Mouse (Mus musculus) mouse embryonic stem cell (cell line): ENCODE measurements around the gene Dytn.
"Not testable (repeated sequence)": the region's sequence is repeated elsewhere in the genome, so short reads cannot be mapped to it uniquely, and the experiment has no call there.

Experiments used
- in situ Hi-C, 2 experiments: fragments of 300-500 bp; cut with MboI; formaldehyde crosslinking; loops; 1 replicate in 1 of 2; 3 replicates in 1 of 2; pipeline ENCODE4 v1.14.3; 2019 to 2020; ENCODE audit warnings: low sequenced_read_pairs in 2 of 2, low pct_unique_long_range_greater_than_20kb in 1 of 2, mixed read lengths in 1 of 2; ENCODE audit not compliant: unreplicated experiment in 1 of 2

The Dytn gene

DNA sequence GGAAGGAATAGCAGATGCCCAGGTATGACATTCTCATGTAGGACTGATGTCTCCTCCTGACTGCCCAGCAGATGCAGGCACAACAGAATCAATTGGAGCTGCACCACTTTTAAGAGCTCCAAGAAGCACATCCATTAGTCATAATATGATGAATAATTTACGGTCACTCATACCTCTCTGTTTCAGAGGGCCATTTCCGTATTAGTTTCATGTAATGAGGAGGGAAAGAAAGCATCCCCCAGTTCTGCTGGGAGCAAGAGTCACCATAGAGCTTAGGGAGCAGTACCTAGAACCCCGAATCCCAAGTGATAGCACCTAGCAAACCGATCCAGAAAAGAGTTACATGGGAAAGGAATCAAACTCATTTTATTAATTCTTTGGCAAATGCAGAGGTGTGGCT lies at the start of gene Dytn:
Dytn (minus strand) TSS at position 101 of the 400 bp plus-strand sequence.
- in situ Hi-C loops: no loop called here

DNA sequence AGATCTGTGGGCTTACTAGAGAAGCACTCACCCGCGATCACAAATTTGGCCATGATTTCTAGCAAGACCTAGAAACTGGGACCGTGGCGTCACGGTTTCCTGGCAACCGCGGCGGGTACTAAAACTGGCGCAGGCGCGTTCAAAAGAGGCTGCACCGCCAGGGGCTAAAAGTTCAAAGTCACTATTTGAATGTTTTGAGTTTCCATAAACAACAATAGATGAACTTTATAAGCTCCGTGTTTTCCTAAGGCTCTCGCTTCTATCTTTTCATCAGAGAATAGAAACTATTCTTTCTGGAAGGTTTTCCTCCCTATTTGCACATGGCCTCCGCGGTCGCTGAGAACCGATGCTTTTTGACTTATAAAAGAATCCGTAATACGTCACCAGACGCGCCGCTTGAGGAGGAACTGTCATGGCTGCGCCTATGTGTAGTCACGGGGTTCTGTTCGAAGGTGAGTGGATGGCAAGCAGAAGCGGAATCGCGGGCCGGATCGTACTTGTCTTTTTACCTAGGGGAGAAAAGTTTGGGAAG lies 43.6 kb upstream of the Dytn start, which contains the start of the genes Mdh1b and Fastkd2:
Mdh1b (minus strand) TSS at position 79 of the 532 bp plus-strand sequence.
Fastkd2 (plus strand) TSS at position 375 of the 532 bp plus-strand sequence.
- in situ Hi-C loops: no loop called here

DNA sequence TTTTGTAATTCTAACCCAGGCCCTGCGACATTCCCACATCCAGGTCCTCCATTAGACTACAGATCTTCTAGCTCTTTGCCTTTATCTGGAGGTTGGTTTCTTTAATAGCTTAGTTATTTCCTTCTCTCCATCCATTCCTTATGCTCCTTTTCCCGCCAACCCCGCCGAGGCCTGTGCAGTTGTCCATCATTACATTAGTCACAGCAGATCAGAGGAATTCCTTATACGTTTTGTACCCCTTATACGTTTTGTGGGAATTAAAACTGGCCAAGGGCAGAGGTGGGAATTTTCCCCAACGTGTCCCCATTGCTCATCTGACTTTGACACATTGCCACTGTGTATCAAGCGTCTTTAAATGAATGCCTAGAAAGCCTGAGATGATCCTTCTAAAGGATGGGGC lies 43.1 kb upstream of the Dytn start:
- in situ Hi-C loops: no loop called here

DNA sequence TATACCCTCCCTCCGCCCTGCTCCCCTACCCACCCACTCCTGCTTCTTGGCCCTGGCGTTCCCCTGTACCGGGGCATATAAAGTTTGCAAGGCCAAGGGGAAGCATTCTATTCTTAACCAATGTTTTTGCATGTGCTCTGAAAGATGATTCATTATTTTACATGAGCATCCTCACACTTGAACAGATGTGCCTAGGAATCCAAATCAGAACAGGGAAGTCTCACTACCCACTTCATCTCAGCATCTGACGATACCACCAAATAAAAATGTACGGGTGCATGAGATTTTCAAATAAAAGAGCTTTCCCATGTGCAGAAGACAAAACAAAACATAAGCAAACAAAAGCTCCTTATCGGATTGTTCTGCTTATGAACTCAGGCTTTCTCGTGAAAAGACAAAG lies 33.4 kb upstream of the Dytn start:
- in situ Hi-C loops: no loop called here

DNA sequence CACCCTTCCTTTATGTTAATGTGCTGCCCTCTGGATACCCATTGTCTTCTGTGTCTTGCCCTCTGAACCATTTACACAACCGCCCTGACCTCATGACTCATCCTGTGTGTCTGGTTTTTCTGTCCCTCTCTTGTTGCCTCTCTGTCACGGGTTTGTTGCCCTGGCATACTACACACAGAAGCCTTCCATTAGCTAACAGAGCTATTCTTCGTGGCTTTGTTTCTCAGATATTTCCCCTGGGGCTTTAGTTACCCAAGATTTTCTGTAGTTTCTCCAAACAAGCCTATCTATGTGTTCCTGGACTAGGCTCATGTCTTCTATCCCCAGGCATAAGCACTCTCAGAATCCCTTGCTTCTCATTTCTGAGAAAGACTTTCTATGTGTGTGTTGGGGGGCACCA lies 22.1 kb upstream of the Dytn start:
- in situ Hi-C loops: no loop called here

DNA sequence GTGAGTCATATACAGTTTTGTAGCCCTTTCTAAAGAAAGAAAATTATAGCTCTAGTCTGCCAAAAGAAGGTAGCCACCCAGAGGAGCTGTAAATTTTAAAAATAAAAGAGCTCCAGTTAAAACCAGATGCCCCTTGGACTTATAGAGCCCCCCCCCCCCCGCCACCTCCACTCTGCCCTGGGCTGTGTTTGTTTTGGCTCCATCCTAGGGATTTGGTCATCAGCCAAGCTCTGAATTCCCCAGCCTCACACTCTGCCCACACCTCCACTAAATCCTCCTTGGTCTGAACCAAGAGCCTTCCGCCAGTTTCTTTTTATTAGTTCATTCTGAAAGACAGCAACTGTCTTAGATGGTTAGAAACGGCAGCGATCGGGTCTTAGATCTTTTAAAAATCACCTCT lies 19.0 kb upstream of the Dytn start:
- in situ Hi-C loops: no loop called here

DNA sequence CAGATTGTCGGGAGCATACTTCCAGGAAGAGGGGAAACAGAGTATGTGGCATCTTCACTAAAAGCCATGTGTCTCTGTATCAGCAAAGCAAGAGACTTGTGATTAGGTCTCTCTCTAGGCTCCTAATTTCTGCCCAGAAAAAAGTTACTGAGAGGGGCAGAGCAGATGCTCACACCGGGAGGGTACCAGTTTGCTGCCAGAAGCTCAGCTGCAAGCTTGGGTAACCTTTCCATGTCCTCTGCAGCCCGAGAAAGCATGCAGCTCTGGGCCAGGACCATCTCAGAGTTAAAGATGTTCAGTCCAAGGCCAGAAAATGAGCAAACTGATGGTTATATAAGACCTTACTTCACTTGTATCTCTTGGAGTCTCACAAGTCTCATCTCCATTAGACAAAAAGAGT lies 10.1 kb upstream of the Dytn start:
- in situ Hi-C loops: no loop called here

DNA sequence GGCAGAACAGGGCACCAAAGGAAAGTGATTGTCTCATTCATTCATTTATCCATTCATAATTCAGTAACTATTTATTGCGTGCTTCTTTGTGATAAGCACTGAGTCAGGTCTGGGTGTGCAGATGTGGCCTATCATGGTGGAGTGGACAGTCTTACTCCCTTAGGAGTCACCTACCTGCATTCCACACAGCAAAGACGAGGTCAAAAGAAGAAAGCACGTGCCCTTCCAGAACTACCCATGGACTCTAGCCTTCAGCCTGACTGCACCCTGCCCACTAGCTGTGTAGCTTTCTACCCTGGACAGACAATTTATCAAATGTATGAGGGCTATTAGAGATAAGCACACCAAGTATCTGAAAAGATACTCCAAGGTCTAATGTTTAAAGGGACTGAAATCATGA lies 10.8 kb downstream of the Dytn start:
- in situ Hi-C loops: no loop called here

DNA sequence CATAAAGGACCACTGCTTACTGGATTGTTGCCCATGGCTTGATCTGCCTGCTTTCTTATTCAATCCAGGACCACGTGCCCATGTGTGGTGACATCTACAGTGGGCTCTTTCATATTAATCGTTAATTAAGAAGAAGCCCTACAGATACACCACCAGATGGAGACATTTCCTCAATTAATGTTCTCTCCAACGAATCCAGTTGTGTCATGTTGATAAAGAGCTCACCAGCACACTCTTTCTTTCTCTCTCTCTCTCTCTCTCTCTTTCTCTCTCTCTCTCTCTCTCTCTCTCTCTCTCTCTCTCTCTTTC lies 17.9 kb downstream of the Dytn start:
- in situ Hi-C loops: loop anchor here in 1 of 2 experiments (10.0 kb wide), 1 partner anchor 776 kb away; no protein-coding TSS in a partner anchor

DNA sequence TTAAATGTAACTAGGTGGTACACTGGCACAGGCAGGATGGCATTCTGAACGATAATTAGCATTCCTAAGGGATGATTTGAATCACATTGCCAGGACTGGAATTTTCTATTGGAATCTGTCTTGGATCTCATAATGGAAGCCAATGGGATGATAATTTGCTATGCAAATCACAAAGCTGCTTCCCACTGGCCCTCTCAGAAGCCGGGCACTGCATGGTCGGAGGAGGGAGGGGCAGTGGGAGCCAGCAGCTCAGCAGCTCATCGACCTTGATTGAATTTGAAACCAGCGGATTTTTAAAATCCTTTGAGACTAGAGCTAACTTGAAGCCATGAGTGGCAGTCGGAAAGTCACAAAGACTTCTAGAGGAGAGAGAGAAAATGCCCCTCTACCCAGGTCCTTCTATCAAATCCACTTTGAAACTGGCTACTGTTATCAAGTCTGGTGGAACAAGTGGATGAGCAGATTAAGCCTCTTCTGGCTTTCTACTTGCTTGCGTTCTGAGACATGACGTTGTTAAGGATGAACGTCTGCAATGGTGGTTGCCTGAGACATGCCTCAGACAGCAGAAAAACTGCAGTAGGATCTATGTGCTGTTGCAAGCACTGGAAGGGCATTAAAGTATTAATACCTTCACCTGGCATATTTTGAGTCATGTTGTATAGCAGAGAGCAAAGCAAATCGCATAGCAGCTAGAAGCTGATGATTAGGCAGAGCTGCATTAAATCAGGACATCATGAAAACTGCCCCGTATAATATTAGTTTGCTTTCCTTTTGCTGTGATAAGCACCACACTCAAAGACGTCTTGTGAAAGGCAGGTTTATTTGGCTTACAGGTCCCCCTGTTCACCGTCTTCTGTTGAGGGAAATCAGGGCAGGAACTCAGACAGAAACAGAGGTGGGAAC lies 18.5 kb downstream of the Dytn start:
- in situ Hi-C loops: loop anchor here in 1 of 2 experiments (10.0 kb wide), 1 partner anchor 777 kb away; no protein-coding TSS in a partner anchor

DNA sequence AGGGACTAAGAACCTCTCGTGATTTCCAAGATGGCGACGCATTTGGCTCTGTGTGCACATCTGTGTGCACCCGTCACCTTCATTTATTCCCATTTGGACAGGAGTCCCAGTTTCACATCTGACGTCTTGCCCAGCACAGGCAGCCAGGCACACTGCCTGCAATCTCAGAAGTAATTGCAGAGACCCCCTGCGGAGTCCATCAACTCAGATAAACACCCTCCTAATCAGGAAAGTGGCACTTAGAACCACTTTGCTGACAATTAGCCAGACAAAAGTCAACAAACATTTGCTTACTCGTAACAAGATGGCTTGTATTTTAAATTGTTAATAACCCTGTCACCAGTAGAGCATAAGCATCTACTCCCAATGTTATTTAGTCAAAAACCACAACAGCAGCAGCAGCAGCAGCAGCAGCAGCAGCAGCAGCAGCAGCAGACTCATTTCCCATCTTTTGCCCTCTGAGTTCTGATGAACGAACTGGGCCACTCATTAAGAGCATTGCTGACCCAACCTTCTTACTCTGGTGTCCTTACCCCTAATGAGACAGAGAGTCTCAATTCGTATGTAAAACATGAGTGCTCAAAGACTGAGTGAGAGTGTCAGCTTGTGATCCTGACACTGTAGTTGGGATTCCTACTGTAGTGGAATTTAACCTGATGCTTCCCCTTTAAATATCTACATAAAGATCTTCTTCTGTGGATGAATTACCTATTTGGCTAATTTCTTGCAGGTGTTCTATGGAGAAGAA lies 19.4 kb downstream of the Dytn start:
- in situ Hi-C loops: loop anchor here in 1 of 2 experiments (10.0 kb wide), 1 partner anchor 777 kb away; no protein-coding TSS in a partner anchor

DNA sequence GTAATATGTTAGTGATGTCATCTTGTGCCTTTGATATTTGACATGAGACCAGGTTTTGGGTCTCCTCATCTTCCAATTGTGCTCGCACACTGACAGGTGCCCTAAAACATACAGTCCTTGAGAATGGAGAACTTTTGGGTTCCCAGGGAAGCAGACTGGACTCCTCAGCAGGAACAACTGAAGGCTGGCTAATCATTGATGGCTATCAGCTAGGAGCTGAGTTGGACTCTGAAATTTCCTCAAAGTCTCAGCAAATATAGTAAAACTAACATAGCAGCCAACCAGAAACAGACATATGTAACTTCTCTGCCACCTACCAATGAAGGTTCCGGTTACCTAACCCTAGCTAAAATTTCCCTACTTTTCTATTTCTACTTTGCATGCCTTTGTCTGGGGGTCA lies 20.6 kb downstream of the Dytn start:
- in situ Hi-C loops: loop anchor here in 1 of 2 experiments (10.0 kb wide), 1 partner anchor 779 kb away; no protein-coding TSS in a partner anchor

DNA sequence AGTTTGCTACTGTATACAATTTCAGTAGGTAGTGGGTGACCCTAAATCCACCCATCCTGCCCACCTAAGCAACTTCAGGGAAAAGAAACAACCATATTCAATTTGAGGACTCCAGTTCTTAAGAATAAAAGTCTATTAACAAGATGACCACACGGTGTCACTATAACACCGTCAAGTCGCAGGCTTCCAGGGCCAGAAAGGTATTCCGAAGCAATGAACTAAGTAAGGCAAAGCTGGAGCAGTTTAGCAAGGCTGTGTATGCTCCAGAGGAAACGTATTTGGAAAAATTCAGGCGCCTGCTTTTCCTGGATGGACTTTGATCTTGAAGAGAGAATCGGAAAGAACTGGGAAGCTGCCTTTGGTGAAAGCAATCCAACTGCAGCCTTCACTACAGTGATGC lies 27.1 kb downstream of the Dytn start:
- in situ Hi-C loops: loop anchor here in 1 of 2 experiments (5.0 kb wide), 1 partner anchor 788 kb away; no protein-coding TSS in a partner anchor

DNA sequence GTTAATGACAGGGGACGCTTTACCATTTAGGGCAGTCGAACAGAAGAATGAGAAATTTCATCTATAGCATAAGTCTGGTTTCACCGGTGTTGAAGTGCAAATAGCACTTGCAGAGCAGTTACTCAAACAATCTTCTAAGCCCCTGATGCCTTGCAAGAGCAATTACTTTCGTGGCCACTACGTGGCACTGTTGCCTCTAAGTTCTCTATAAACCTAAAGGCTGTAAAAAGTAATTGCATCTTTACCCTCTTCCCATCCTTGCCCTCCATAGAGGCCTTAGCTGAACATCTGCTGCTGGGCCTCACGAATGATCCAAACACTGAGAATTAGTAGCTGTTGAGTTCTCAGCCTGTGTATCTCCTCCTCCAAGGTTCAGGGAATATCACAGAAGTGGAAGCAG lies 28.7 kb downstream of the Dytn start:
- in situ Hi-C loops: loop anchor here in 1 of 2 experiments (5.0 kb wide), 1 partner anchor 789 kb away; no protein-coding TSS in a partner anchor

DNA sequence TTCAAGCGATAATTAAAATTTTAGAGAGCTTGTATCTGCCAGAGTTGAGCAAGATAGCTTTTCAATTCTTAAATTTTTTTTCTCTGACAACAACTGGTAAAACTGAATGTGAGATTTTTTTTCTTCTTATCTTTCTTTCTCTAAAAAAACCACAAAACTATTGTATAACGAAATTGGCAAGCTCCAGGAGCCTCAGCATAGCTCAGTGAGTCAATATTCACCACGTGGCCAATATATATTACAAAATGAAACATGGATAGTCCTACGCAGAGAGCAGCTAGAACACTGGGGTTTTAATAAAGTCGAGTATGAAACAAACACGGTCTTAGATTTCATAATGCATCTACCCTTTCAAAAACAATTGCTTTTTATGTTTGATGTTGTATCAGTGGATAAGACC lies 46.8 kb downstream of the Dytn start:
- in situ Hi-C loops: no loop called here

DNA sequence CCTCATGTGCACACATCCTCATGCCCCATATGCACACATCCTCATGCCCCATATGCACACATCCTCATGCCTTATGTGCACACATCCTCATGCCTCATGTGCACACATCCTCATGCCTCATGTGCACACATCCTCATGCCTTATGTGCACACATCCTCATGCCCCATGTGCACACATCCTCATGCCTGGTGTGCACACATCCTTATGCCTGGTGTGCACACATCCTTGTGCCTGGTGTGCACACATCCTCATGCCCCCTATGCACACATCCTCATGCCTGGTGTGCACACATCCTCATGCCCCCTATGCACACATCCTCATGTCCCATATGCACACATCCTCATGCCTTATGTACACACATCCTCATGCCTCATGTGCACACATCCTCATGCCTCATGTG lies 56.3 kb downstream of the Dytn start:
- in situ Hi-C loops: not testable (repeated sequence)

DNA sequence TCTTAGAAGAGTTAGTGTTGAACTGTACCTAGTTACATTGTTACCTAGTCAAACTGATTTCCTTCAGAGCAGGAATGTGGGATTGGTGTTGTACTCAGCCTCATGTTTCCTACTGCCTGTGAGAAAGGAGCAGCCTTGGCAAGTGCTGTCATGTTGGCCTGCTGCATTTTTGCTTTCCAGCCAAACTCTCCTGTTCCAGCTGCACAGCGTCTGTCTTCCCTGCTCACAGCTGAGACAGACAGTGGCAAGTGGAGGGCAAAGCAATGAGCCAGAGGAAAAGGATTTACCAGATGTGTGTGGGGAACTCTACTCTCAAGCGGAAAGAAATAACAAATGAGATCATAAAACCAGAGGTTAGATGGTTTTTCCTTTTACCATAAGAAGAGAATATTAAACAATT lies 58.5 kb downstream of the Dytn start:
- in situ Hi-C loops: no loop called here

DNA sequence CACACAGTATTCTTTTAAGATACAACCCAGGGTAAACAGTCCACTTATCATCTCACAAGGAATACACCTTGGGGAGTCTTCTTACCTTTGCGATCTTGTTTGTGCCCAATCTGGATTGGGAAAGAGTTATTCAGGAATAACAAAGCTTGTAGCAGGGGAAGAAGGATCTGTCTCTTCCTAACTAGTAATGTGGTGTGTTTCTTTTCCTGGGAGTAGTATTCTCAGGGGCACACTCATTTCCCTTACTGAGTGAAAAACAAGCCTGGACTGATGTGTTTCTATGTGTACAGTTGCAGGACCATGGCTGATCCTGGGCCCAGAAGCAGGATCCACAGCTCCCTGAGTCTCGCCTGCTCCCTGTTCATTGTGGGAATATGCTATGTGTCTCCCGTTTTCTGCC lies 71.1 kb downstream of the Dytn start, which contains the start of gene Gm39653:
Gm39653 (plus strand) TSS at position 301 of the 400 bp plus-strand sequence.
- in situ Hi-C loops: no loop called here

DNA sequence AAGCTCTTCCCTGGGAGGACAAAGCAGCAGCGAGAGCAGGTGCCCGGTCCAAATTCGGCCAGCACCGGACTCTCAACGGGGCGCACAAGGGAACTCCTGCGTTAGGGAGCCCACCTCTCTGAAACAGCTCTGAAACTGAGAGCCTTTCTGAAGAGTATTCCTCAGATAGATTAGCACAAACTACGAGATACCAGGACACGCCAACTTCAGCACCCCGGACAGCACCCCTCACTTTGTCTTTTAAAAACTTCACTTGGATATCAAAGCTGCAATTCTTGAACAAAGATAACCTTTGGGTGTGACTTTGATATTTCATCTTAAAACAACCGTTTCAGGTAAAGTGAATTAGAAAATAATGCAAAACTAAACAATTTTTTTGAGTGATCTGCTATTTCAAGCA lies 72.1 kb downstream of the Dytn start:
- in situ Hi-C loops: no loop called here
